Mouse (Mus musculus): ENCODE results near the gene Hepacam2. TPM values are rescaled to one million over a fixed set of nuclear protein-coding genes. Genes with fewer than 3 reads are reported as not detected.

The Hepacam2 gene
- total RNA-seq (2014; rRNA removed; ENCODE audit: low replicate concordance): not detected in 2 replicates
- 0.10 TPM in 1 of 2 replicates, not detected in the other for polyA plus RNA-seq (2015; fragmentation: Nextera tagmentation; extraction: Ambion mirVana)

- Histone ChIP-seq H3K27me3 (ENCODE audit: control insufficient read depth, insufficient read depth, low read length) (no peaks in the 10 kb centered on the region), H3K9me3 (replicated peaks; ENCODE audit: control insufficient read depth, low read length) (no peaks in the 10 kb centered on the region), H3K4me2 (ENCODE audit: low read depth, low read length) (peak within 1 kb of the TSS; percentile 91), H3K4me3 (ENCODE audit: low read depth, low read length) (peak within 1 kb of the TSS; percentile 85), H3K36me3 (replicated peaks; ENCODE audit: control insufficient read depth, insufficient read depth, low read length) (no peaks in the 10 kb centered on the region), H3K9ac (replicated peaks; ENCODE audit: low read depth, low read length) (peak within 1 kb of the TSS; percentile 67), H3K27ac (ENCODE audit: low read depth) (no peak within 1 kb of the TSS), H3K4me1 (ENCODE audit: control insufficient read depth, insufficient read depth) (no peaks in the 10 kb centered on the region)
- 2% methylated on average over 28 of the region's 28 CpGs for WGBS
- TF ChIP-seq EP300 (IDR thresholded peaks at IDR 0.05; ENCODE audit: low read depth) (no peak), CTCF (IDR thresholded peaks at IDR 0.05; ENCODE audit: low read depth) (no peak)
- ATAC-seq (ENCODE audit: insufficient read depth, low read depth) (peak; percentile 99), DNase-seq (ENCODE audit: low spot score) (peak; percentile 93)
Observed at GRCm38 (mm10) chr6:3498162-3498848, at the start of gene Hepacam2, which contains the start of gene Vps50. TSS of gene Hepacam2 (minus strand) at chr6:3498298. TSS of gene Vps50 (plus strand) at chr6:3498382.

- DNase-seq (ENCODE audit: low spot score) (no peak), ATAC-seq (ENCODE audit: insufficient read depth, low read depth) (no peak)
- 87% methylated on average over 1 of the region's 1 CpGs for WGBS
- H3K4me2 ChIP-seq (ENCODE audit: low read depth, low read length): no peak overlapping the region
- no peaks in the 10 kb centered on the region for H3K27me3 ChIP-seq (ENCODE audit: control insufficient read depth, insufficient read depth, low read length)
- no peaks in the 10 kb centered on the region for H3K9me3 ChIP-seq (replicated peaks; ENCODE audit: control insufficient read depth, low read length)
- no peak overlapping the region for H3K27ac ChIP-seq (ENCODE audit: low read depth)
- H3K36me3 ChIP-seq (replicated peaks; ENCODE audit: control insufficient read depth, insufficient read depth, low read length): peaks cover 7% of the 10 kb centered on the region; the same call in 1 of the 2 replicates
- H3K9ac ChIP-seq (replicated peaks; ENCODE audit: low read depth, low read length): no peak overlapping the region
- no peak for TF ChIP-seq CTCF (IDR thresholded peaks at IDR 0.05; ENCODE audit: low read depth)
- no peak for TF ChIP-seq EP300 (IDR thresholded peaks at IDR 0.05; ENCODE audit: low read depth)
- no peaks in the 10 kb centered on the region for H3K4me1 ChIP-seq (ENCODE audit: control insufficient read depth, insufficient read depth)
- no peak overlapping the region for H3K4me3 ChIP-seq (ENCODE audit: low read depth, low read length)
Observed at GRCm38 (mm10) chr6:3544970-3545369, 46.9 kb upstream of the Hepacam2 start.

GRCm38 (mm10) chr6:3543862-3544261 lies 45.8 kb upstream of the Hepacam2 start:
- no peak for ATAC-seq (ENCODE audit: insufficient read depth, low read depth)
- Histone ChIP-seq H3K4me2 (ENCODE audit: low read depth, low read length) (no peak overlapping the region), H3K27me3 (ENCODE audit: control insufficient read depth, insufficient read depth, low read length) (no peaks in the 10 kb centered on the region), H3K36me3 (replicated peaks; ENCODE audit: control insufficient read depth, insufficient read depth, low read length) (peaks cover 7% of the 10 kb centered on the region; the same call in 1 of the 2 replicates), H3K27ac (ENCODE audit: low read depth) (no peak overlapping the region), H3K4me3 (ENCODE audit: low read depth, low read length) (no peak overlapping the region), H3K9ac (replicated peaks; ENCODE audit: low read depth, low read length) (no peak overlapping the region), H3K9me3 (replicated peaks; ENCODE audit: control insufficient read depth, low read length) (no peaks in the 10 kb centered on the region), H3K4me1 (ENCODE audit: control insufficient read depth, insufficient read depth) (no peaks in the 10 kb centered on the region)
- TF ChIP-seq CTCF (IDR thresholded peaks at IDR 0.05; ENCODE audit: low read depth): no peak
- no peak for TF ChIP-seq EP300 (IDR thresholded peaks at IDR 0.05; ENCODE audit: low read depth)
- no peak for DNase-seq (ENCODE audit: low spot score)
- WGBS: 95% methylated on average over 4 of the region's 4 CpGs

- Histone ChIP-seq H3K27me3 (ENCODE audit: control insufficient read depth, insufficient read depth, low read length) (no peaks in the 10 kb centered on the region), H3K9me3 (replicated peaks; ENCODE audit: control insufficient read depth, low read length) (no peaks in the 10 kb centered on the region), H3K4me1 (ENCODE audit: control insufficient read depth, insufficient read depth) (no peaks in the 10 kb centered on the region), H3K9ac (replicated peaks; ENCODE audit: low read depth, low read length) (no peak overlapping the region), H3K4me2 (ENCODE audit: low read depth, low read length) (no peak overlapping the region), H3K36me3 (replicated peaks; ENCODE audit: control insufficient read depth, insufficient read depth, low read length) (peaks cover 6% of the 10 kb centered on the region), H3K4me3 (ENCODE audit: low read depth, low read length) (no peak overlapping the region), H3K27ac (ENCODE audit: low read depth) (peak overlapping the region; percentile 51; the same call in 1 of the 2 replicates)
- TF ChIP-seq CTCF (IDR thresholded peaks at IDR 0.05; ENCODE audit: low read depth) (no peak), EP300 (IDR thresholded peaks at IDR 0.05; ENCODE audit: low read depth) (no peak)
- WGBS: 42% methylated on average over 2 of the region's 2 CpGs
- DNase-seq (ENCODE audit: low spot score) (no peak), ATAC-seq (ENCODE audit: insufficient read depth, low read depth) (peak; percentile 66)
Observed at GRCm38 (mm10) chr6:3539470-3539869, 41.4 kb upstream of the Hepacam2 start.

GRCm38 (mm10) chr6:3536048-3536447 lies 38.0 kb upstream of the Hepacam2 start:
- H3K4me2 ChIP-seq (ENCODE audit: low read depth, low read length): no peak overlapping the region
- peaks cover 6% of the 10 kb centered on the region for H3K36me3 ChIP-seq (replicated peaks; ENCODE audit: control insufficient read depth, insufficient read depth, low read length)
- H3K27ac ChIP-seq (ENCODE audit: low read depth): no peak overlapping the region
- WGBS: 41% methylated on average over 1 of the region's 1 CpGs
- no peak overlapping the region for H3K4me3 ChIP-seq (ENCODE audit: low read depth, low read length)
- H3K27me3 ChIP-seq (ENCODE audit: control insufficient read depth, insufficient read depth, low read length): no peaks in the 10 kb centered on the region
- no peaks in the 10 kb centered on the region for H3K4me1 ChIP-seq (ENCODE audit: control insufficient read depth, insufficient read depth)
- DNase-seq (ENCODE audit: low spot score) (no peak), ATAC-seq (ENCODE audit: insufficient read depth, low read depth) (no peak)
- no peaks in the 10 kb centered on the region for H3K9me3 ChIP-seq (replicated peaks; ENCODE audit: control insufficient read depth, low read length)
- no peak overlapping the region for H3K9ac ChIP-seq (replicated peaks; ENCODE audit: low read depth, low read length)
- TF ChIP-seq CTCF (IDR thresholded peaks at IDR 0.05; ENCODE audit: low read depth) (no peak), EP300 (IDR thresholded peaks at IDR 0.05; ENCODE audit: low read depth) (no peak)

All from heart, postnatal 0 days (tissue).